Mouse (Mus musculus) granulocyte monocyte progenitor cell, adult 5-6 weeks (primary cell): ENCODE data around the gene Psmd2. TPM values are rescaled to one million over a fixed set of nuclear protein-coding genes. Genes with fewer than 3 reads are reported as not detected.

Source experiments
- ATAC-seq: replicated peaks from 2 replicates; pipeline ENCODE4 v1.8.0; 2016; ENCODE audit warnings: mild to moderate bottlenecking, moderate TSS enrichment, inconsistent platforms; ENCODE audit not compliant: poor library complexity, severe bottlenecking
- total RNA-seq, 2 experiments: library from RNA; stranded (forward) in 1 of 2; stranded (reverse) in 1 of 2; fragments of 200-712, 200-1000 nt in 1 of 2; fragments of >200 nt in 1 of 2; fragmentation: Nextera tagmentation in 1 of 2; gene quantifications; 2 replicates each; pipeline ENCODE4 v1.2.3; 2014 to 2017

The Psmd2 gene
- total RNA-seq, 2 experiments from 2014 or later: 144 to 215 TPM

GRCm38 (mm10) chr16:20700036-20700435 lies 48.6 kb downstream of the Psmd2 start:
- ATAC-seq: no peak

- ATAC-seq: no peak
These were observed 49.9 kb downstream of the Psmd2 start for GRCm38 (mm10) chr16:20701316-20701715.

- ATAC-seq: peak; percentile 17; the same call in 1 of the 2 replicates
These were observed 50.5 kb downstream of the Psmd2 start for GRCm38 (mm10) chr16:20701729-20702521.

- ATAC-seq: peak; percentile 87
These were observed 51.1 kb downstream of the Psmd2 start for GRCm38 (mm10) chr16:20702522-20702893.

GRCm38 (mm10) chr16:20703071-20703470 lies 51.6 kb downstream of the Psmd2 start:
- no peak for ATAC-seq

GRCm38 (mm10) chr16:20703699-20704400 lies 52.4 kb downstream of the Psmd2 start:
- ATAC-seq: no peak

- ATAC-seq: no peak
These were observed 54.3 kb downstream of the Psmd2 start for GRCm38 (mm10) chr16:20705786-20706185.

GRCm38 (mm10) chr16:20706407-20707055 lies 55.1 kb downstream of the Psmd2 start:
- no peak for ATAC-seq

GRCm38 (mm10) chr16:20708220-20708938 lies 56.9 kb downstream of the Psmd2 start:
- ATAC-seq: no peak

GRCm38 (mm10) chr16:20708939-20709734 lies 57.7 kb downstream of the Psmd2 start:
- ATAC-seq: peak; percentile 38; the same call in 1 of the 2 replicates

GRCm38 (mm10) chr16:20710370-20710769 lies 58.9 kb downstream of the Psmd2 start:
- ATAC-seq: no peak

GRCm38 (mm10) chr16:20710810-20711209 lies 59.4 kb downstream of the Psmd2 start:
- ATAC-seq: no peak

GRCm38 (mm10) chr16:20712190-20712589 lies 60.7 kb downstream of the Psmd2 start:
- ATAC-seq: no peak

- ATAC-seq: no peak
These were observed 61.4 kb downstream of the Psmd2 start for GRCm38 (mm10) chr16:20712889-20713288.

Other genes starting within 250 kb of the Psmd2 start
- 16.4 and 26.3 TPM in 2 replicates for gene Abcc5, start 225.3 kb upstream of the Psmd2 start, total RNA-seq (2014; fragmentation: Nextera tagmentation)
- 10.7 and 17.9 TPM in 2 replicates for gene Abcc5, start 225.3 kb upstream of the Psmd2 start, total RNA-seq (2017)
- gene Eif2b5, start 152.8 kb upstream of the Psmd2 start, total RNA-seq (2014; fragmentation: Nextera tagmentation): 61.7 and 84.4 TPM in 2 replicates
- gene Eif2b5, start 152.8 kb upstream of the Psmd2 start, total RNA-seq (2017): 87.0 and 90.0 TPM in 2 replicates
- 26.4 and 30.7 TPM in 2 replicates for gene Dvl3, start 134.7 kb upstream of the Psmd2 start, total RNA-seq (2014; fragmentation: Nextera tagmentation)
- 2.0 and 2.3 TPM in 2 replicates for gene Dvl3, start 134.7 kb upstream of the Psmd2 start, total RNA-seq (2017)
- gene Ap2m1, start 116.2 kb upstream of the Psmd2 start, total RNA-seq (2014; fragmentation: Nextera tagmentation): 206 and 247 TPM in 2 replicates
- gene Ap2m1, start 116.2 kb upstream of the Psmd2 start, total RNA-seq (2017): 175 and 225 TPM in 2 replicates
- 33.0 and 42.3 TPM in 2 replicates for gene Abcf3, start 103.1 kb upstream of the Psmd2 start, total RNA-seq (2014; fragmentation: Nextera tagmentation)
- gene Abcf3, start 103.1 kb upstream of the Psmd2 start, total RNA-seq (2017): 55.1 and 96.9 TPM in 2 replicates
- gene Vwa5b2, start 62.2 kb upstream of the Psmd2 start, total RNA-seq (2014; fragmentation: Nextera tagmentation): not detected in 2 replicates
- not detected in 2 replicates for gene Vwa5b2, start 62.2 kb upstream of the Psmd2 start, total RNA-seq (2017)
- gene Eef1akmt4, start 40.1 kb upstream of the Psmd2 start, total RNA-seq (2014; fragmentation: Nextera tagmentation): 34.5 and 65.8 TPM in 2 replicates
- 12.4 and 15.5 TPM in 2 replicates for gene Eef1akmt4, start 40.1 kb upstream of the Psmd2 start, total RNA-seq (2017)
- not detected in 2 replicates for gene Gm49333, start 40.0 kb upstream of the Psmd2 start, total RNA-seq (2014; fragmentation: Nextera tagmentation)
- not detected in 2 replicates for gene Gm49333, start 40.0 kb upstream of the Psmd2 start, total RNA-seq (2017)
- gene Alg3, start 39.9 kb upstream of the Psmd2 start, total RNA-seq (2014; fragmentation: Nextera tagmentation): 39.6 and 41.2 TPM in 2 replicates
- 18.2 and 25.2 TPM in 2 replicates for gene Alg3, start 39.9 kb upstream of the Psmd2 start, total RNA-seq (2017)
- 0.56 TPM in 1 of 2 replicates, not detected in the other for gene Camk2n2, start 30.4 kb upstream of the Psmd2 start, total RNA-seq (2014; fragmentation: Nextera tagmentation)
- gene Camk2n2, start 30.4 kb upstream of the Psmd2 start, total RNA-seq (2017): 0.43 and 1.8 TPM in 2 replicates
- 0.77 TPM in 1 of 2 replicates, not detected in the other for gene Ece2, start 21.8 kb upstream of the Psmd2 start, total RNA-seq (2014; fragmentation: Nextera tagmentation)
- 1.3 TPM in 1 of 2 replicates, not detected in the other for gene Ece2, start 21.8 kb upstream of the Psmd2 start, total RNA-seq (2017)
- gene Eif4g1, start 16.7 kb downstream of the Psmd2 start, total RNA-seq (2014; fragmentation: Nextera tagmentation): 242 and 249 TPM in 2 replicates
- 312 and 346 TPM in 2 replicates for gene Eif4g1, start 16.7 kb downstream of the Psmd2 start, total RNA-seq (2017)
- 1.6 TPM in 1 of 2 replicates, not detected in the other for gene Fam131a, start 41.6 kb downstream of the Psmd2 start, total RNA-seq (2014; fragmentation: Nextera tagmentation)
- 0.43 TPM in 1 of 2 replicates, not detected in the other for gene Fam131a, start 41.6 kb downstream of the Psmd2 start, total RNA-seq (2017)
- gene Polr2h, start 66.0 kb downstream of the Psmd2 start, total RNA-seq (2014; fragmentation: Nextera tagmentation): 62.4 and 81.5 TPM in 2 replicates
- gene Polr2h, start 66.0 kb downstream of the Psmd2 start, total RNA-seq (2017): 61.8 and 91.6 TPM in 2 replicates
- 2.6 and 6.0 TPM in 2 replicates for gene Clcn2, start 66.1 kb downstream of the Psmd2 start, total RNA-seq (2014; fragmentation: Nextera tagmentation)
- gene Clcn2, start 66.1 kb downstream of the Psmd2 start, total RNA-seq (2017): 1.9 and 3.8 TPM in 2 replicates
- not detected in 2 replicates for gene Chrd, start 81.5 kb downstream of the Psmd2 start, total RNA-seq (2014; fragmentation: Nextera tagmentation)
- not detected in 2 replicates for gene Chrd, start 81.5 kb downstream of the Psmd2 start, total RNA-seq (2017)
- gene Thpo, start 82.9 kb downstream of the Psmd2 start, total RNA-seq (2014; fragmentation: Nextera tagmentation): not detected in 2 replicates
- gene Thpo, start 82.9 kb downstream of the Psmd2 start, total RNA-seq (2017): not detected in 2 replicates